Mouse (Mus musculus) liver, embryonic 13.5 days (tissue): ENCODE measurements around the gene Slc9a2. TPM values are rescaled to one million over a fixed set of nuclear protein-coding genes. Genes with fewer than 3 reads are reported as not detected.

Experiments
- ATAC-seq: fragments of 200-750 bp; cut with Nextera tagmentation; 2 replicates; pipeline ENCODE4 v1.8.0; 2017; ENCODE audit warnings: low read depth, mild to moderate bottlenecking, moderate number of reproducible peaks, moderate library complexity
- DNase-seq: peaks from one replicate; pipeline ENCODE4 v3.0.0; 2022
- H3K27ac ChIP-seq: fragments of 300-500 bp; sonication (generic); 2 replicates; pipeline ENCODE4 v1.5.1; 2015; ENCODE audit warnings: moderate library complexity, mild to moderate bottlenecking, inconsistent platforms
- H3K27me3 ChIP-seq: fragments of 300-500 bp; sonication (generic); 2 replicates; pipeline ENCODE4 v1.6.1; 2015; ENCODE audit warnings: mild to moderate bottlenecking, inconsistent platforms
- H3K36me3 ChIP-seq: fragments of 300-500 bp; sonication (generic); 2 replicates; pipeline ENCODE4 v1.6.1; 2015; ENCODE audit warnings: mild to moderate bottlenecking, inconsistent platforms
- H3K4me1 ChIP-seq: fragments of 300-500 bp; sonication (generic); replicated peaks from 2 replicates; pipeline ENCODE4 v1.6.1; 2015; ENCODE audit warnings: inconsistent platforms
- H3K4me2 ChIP-seq: fragments of 300-500 bp; sonication (generic); 2 replicates; pipeline ENCODE4 v1.6.1; 2015; ENCODE audit warnings: inconsistent platforms, mild to moderate bottlenecking, moderate library complexity
- H3K4me3 ChIP-seq: fragments of 300-500 bp; sonication (generic); replicated peaks from 2 replicates; pipeline ENCODE4 v1.5.1; 2015; ENCODE audit warnings: mild to moderate bottlenecking, inconsistent platforms
- H3K9ac ChIP-seq: fragments of 300-500 bp; sonication (generic); 2 replicates; pipeline ENCODE4 v1.6.1; 2015; ENCODE audit warnings: mild to moderate bottlenecking, inconsistent platforms
- H3K9me3 ChIP-seq: fragments of 300-500 bp; sonication (generic); replicated peaks from 2 replicates; pipeline ENCODE4 v1.6.1; 2016; ENCODE audit warnings: inconsistent platforms
- WGBS: fragments of 180-500 bp; shearing (Covaris S2); methylation state at CpG from one replicate; pipeline ENCODE4 v1.1.7; 2015; ENCODE audit not compliant: insufficient replicate concordance; 5-methylcytosine and 5-hydroxymethylcytosine counted together
- polyA plus RNA-seq: library from polyadenylated mRNA; unstranded; fragments of >200 nt; fragmentation: Nextera tagmentation; extraction: Ambion mirVana; gene quantifications from 2 replicates; pipeline ENCODE4 v1.2.1, GENCODE M21; 2015

Gene Slc9a2
- polyA plus RNA-seq, 1 experiment from 2014 or later, result not detected

DNA sequence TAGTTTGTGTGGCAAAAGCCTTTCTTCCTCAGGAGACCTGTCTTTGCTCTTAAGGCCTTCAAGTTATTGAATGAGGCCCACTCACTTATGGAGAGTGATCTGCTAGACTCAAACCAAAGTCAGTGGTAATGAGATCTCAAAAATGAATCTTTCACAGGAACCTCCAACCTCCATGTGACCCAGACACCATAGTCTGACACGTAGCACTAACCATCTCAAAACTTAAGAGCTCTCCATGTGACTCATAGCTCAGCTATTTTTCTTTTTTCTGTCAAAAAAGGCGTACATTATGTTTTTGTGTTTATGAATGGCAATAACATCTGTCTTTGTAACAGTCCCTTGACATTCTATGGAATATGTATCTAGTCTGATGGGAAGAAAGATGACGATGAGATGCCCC, 128.3 kb downstream of the Slc9a2 start:
- no peak for DNase-seq
- Histone ChIP-seq H3K9me3 (no peaks in the 10 kb centered on the region), H3K9ac (no peak overlapping the region), H3K4me2 (no peak overlapping the region), H3K36me3 (no peaks in the 10 kb centered on the region), H3K27ac (no peak overlapping the region), H3K27me3 (no peaks in the 10 kb centered on the region), H3K4me1 (no peaks in the 10 kb centered on the region), H3K4me3 (no peak overlapping the region)
- WGBS, result 71% methylated on average over 3 of the region's 3 CpGs
- ATAC-seq, result no peak

GRCm38 (mm10) chr1:40815071-40815845, 134.9 kb downstream of the Slc9a2 start:
- Histone ChIP-seq H3K4me3 (no peak overlapping the region), H3K27me3 (no peaks in the 10 kb centered on the region), H3K4me2 (no peak overlapping the region), H3K36me3 (no peaks in the 10 kb centered on the region), H3K9ac (no peak overlapping the region), H3K4me1 (no peaks in the 10 kb centered on the region), H3K27ac (no peak overlapping the region), H3K9me3 (no peaks in the 10 kb centered on the region)
- 52% methylated on average over 16 of the region's 16 CpGs for WGBS
- DNase-seq (no peak), ATAC-seq (no peak)

Other genes with a start within 250 kb of the Slc9a2 start
- 0.03 TPM in 1 of 2 replicates, not detected in the other for gene Il18r1, start 215.0 kb upstream of the Slc9a2 start, polyA plus RNA-seq
- gene Il18rap, start 165.2 kb upstream of the Slc9a2 start, polyA plus RNA-seq, result 0.69 and 0.76 TPM in 2 replicates
- gene Slc9a4, start 100.5 kb upstream of the Slc9a2 start, polyA plus RNA-seq, result not detected in 2 replicates
- 0.82 and 0.83 TPM in 2 replicates for gene Mfsd9, start 110.1 kb downstream of the Slc9a2 start, polyA plus RNA-seq
- gene Tmem182, start 125.0 kb downstream of the Slc9a2 start, polyA plus RNA-seq, result 0.06 and 0.10 TPM in 2 replicates